Mouse (Mus musculus) testis, adult 2 months (tissue): ENCODE results near the gene Rrbp1.

Source experiments
- CTCF ChIP-seq: fragments of 200-500 bp; IDR thresholded peaks from 2 replicates; pipeline ENCODE4 v1.5.1; 2012; ENCODE audit warnings: low read depth, mild to moderate bottlenecking, inconsistent platforms, low read length, moderate library complexity; ENCODE audit not compliant: control insufficient read depth, insufficient read depth, insufficient replicate concordance
- POLR2A ChIP-seq: fragments of 200-500 bp; IDR thresholded peaks from 2 replicates; pipeline ENCODE4 v1.6.1; 2012; ENCODE audit warnings: low read depth, mild to moderate bottlenecking, inconsistent platforms, low read length, moderate library complexity; ENCODE audit not compliant: control insufficient read depth

DNA sequence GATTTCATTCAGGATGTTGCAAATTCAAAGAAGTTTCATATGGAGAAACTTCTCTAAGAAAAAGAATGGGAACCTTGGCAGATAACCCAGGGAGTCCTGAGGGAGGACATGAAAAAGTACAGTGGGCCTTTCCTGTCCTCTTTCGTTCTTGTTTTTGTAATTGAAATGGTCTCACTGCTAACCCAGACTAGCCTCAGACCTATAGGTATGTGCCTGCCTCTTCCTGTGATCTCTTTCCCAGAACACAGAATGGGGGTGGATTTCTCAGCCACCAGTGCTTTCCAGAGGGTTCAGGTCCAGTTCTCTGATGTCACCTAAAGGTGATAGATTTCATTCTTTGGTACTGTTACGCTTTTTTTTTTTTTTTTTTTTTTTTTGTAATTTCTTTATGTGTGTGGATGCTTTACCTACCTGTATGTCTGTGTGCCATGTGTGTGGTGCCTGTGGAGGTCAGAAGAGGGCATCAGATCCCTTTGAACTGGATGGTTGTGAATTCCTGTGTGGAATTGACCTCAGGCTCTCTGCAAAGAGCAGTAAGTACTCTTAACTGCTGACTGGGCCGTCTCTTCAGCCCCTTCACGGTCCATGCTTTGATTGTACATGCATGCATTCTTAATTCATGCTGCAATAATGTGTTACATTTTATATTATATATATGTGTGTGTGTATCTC lies 92.1 kb downstream of the Rrbp1 start:
- TF ChIP-seq POLR2A (no peak), CTCF (no peak)
